Mouse (Mus musculus): ENCODE data around the gene Rab6a. TPM values are rescaled to one million over a fixed set of nuclear protein-coding genes. Genes with fewer than 3 reads are reported as not detected.

Rab6a gene
- polyA plus RNA-seq, 1 experiment from 2014 or later, result 227 TPM

GRCm38 (mm10) chr7:100688471-100688870, 81.3 kb downstream of the Rab6a start:
- H3K4me3 ChIP-seq, result no peak overlapping the region
- 89% methylated on average over 7 of the region's 7 CpGs for WGBS

More at GRCm38 (mm10) chr7:100688471-100688870, 81.3 kb downstream of the Rab6a start:
- Histone ChIP-seq H3K9ac (no peak overlapping the region), H3K4me1 (no peaks in the 10 kb centered on the region), H3K27ac (no peak overlapping the region), H3K27me3 (replicated peaks) (no peaks in the 10 kb centered on the region), H3K4me2 (replicated peaks) (no peak overlapping the region), H3K9me3 (no peaks in the 10 kb centered on the region), H3K36me3 (no peaks in the 10 kb centered on the region)
- ATAC-seq (ENCODE audit: low FRiP score, low read depth), result no peak

Other genes starting within 250 kb of the Rab6a start
- 28.9 and 30.0 TPM in 2 replicates for gene C2cd3, start 235.2 kb upstream of the Rab6a start, polyA plus RNA-seq (2016; fragmentation: Nextera tagmentation; extraction: Ambion mirVana)
- gene Ppme1, start 235.1 kb upstream of the Rab6a start, polyA plus RNA-seq (2016; fragmentation: Nextera tagmentation; extraction: Ambion mirVana), result 127 and 129 TPM in 2 replicates
- not detected in 2 replicates for gene Ucp3, start 134.4 kb upstream of the Rab6a start, polyA plus RNA-seq (2016; fragmentation: Nextera tagmentation; extraction: Ambion mirVana)
- gene Ucp2, start 114.1 kb upstream of the Rab6a start, polyA plus RNA-seq (2016; fragmentation: Nextera tagmentation; extraction: Ambion mirVana), result 110 and 111 TPM in 2 replicates
- gene Dnajb13, start 92.5 kb upstream of the Rab6a start, polyA plus RNA-seq (2016; fragmentation: Nextera tagmentation; extraction: Ambion mirVana), result 0.56 and 0.78 TPM in 2 replicates
- gene Coa4, start 70.3 kb upstream of the Rab6a start, polyA plus RNA-seq (2016; fragmentation: Nextera tagmentation; extraction: Ambion mirVana), result 16.3 and 17.5 TPM in 2 replicates
- 68.5 and 69.9 TPM in 2 replicates for gene Mrpl48, start 891 bp downstream of the Rab6a start, polyA plus RNA-seq (2016; fragmentation: Nextera tagmentation; extraction: Ambion mirVana)
- 12.8 and 13.4 TPM in 2 replicates for gene Plekhb1, start 55.0 kb downstream of the Rab6a start, polyA plus RNA-seq (2016; fragmentation: Nextera tagmentation; extraction: Ambion mirVana)
- gene Fam168a, start 99.2 kb downstream of the Rab6a start, polyA plus RNA-seq (2016; fragmentation: Nextera tagmentation; extraction: Ambion mirVana), result 58.2 and 77.7 TPM in 2 replicates

Data from neural tube, embryonic 12.5 days (tissue).